Mouse (Mus musculus): ENCODE measurements around the gene Parp16.

DNA sequence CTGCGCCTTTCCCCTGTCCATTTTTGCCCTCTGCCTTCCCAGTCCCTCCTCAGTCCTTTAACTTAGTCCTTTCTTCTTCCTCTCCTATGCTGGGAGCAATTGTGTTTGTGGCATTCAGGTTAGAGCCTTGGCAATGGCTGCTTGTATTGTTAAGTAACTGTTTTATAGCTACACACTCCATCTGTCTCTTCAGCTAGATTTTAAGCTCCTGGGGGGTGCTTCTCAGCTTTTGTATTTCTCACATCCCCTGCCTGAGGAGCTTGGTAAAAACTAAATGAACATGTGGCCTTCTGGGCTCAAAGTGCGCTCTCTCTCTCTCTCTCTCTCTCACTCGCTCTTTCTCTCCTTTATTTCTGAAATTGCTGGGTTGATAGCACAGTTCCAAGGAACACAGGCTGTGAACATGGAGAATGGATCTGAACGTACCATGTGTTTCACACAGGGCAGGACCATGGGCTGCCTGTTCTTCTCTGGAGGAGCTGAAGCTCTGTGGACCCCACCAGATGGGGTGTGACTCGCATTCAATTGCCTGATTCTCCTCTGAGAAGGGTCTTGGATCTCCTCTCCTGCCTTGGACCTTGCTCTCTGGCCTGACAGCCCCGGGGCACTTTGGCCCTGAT lies 42.3 kb upstream of the Parp16 start:
- TF ChIP-seq CTCF (IDR thresholded peaks at IDR 0.05; ENCODE audit: extremely low read depth, insufficient read length, insufficient replicate concordance, low read depth, low read length), result no peak
- TF ChIP-seq POLR2A (IDR thresholded peaks at IDR 0.05; ENCODE audit: low read depth, low read length), result no peak

Data from small intestine, adult 2 months (tissue).